Mouse (Mus musculus): Measurements from ENCODE around the gene Mettl24.
"Not testable (repeated sequence)": the region's sequence is repeated elsewhere in the genome, so short reads cannot be mapped to it uniquely, and the experiment has no call there.

Mettl24 gene

DNA sequence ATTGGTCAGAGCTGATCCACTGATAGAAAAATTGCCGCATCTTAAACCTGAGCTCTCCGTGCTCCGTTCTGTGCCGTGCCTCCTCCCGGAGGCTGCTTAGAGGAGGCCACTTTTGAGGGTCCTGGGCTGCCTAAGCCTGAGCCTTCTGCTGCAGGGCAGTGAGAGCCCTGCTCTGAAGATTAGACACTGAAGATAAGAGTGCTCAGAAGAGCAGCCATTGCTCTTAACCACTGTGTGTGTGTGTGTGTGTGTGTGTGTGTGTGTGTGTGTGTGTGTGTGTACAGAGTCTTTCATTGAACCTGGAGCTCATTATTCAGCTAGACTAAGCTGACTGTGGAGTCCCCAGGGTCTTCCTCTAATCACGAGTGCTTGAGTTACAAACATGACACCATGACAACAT lies 53.1 kb downstream of the Mettl24 start:
- in situ Hi-C loops (cut with MboI, MseI): no loop called here

DNA sequence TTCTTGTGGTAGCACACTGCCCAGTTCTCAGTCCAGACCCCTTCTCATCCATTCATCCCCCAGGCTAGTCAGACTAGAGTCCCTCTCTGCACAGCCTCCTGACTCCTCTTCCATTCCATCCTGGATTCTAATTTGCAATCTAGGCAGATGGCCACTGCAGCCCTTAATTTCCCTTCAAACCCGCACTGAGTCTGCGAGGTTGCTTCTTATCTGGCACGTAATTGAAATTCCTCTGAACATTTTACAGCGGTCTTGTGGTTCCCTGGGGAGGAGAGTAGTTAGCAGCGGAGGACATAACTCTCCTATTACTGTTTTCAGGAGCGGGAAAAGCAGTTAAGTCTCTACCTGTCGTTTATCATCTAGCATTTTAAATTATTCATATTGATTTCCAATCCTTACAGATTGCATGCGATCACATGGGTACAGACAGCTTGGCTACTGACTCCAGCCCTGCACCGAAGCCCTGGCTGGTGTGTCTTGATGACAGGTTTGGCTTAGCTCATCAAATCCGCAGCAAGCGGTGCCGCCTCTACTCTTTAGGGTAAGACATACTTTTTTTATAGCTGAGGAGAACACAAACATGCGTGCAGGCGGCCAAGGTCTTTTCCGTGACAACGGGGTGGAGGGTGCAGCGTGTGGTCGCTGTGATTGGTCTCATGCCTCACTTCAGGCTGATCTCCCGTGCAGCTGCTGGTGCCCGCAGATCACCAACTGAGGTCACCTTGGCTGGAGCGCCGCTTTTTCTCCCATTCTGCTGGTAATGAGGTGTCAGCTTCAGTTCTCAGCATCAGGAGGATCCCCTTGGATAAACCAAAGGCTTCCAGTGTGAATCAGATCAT lies 54.4 kb downstream of the Mettl24 start:
- in situ Hi-C loops (cut with MboI, MseI): no loop called here

DNA sequence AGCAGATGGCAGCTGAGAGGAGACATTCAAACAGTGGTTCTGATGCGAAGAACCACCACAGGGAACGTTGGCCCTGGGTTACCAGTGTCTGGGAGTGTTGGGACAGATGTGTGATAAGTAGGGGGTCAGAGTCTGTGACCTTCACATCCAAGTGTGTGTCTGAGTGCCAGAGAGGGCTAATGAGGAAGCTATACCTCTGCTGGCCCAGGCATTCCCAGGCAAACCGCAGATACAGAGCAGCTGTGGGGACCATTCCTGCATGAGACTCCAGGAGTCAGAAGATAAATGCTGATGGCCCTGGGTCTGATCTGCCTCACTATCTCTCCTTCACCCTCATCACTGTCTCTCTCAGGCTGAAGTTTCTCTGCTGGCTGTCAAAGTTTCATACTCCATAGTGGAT lies 57.6 kb downstream of the Mettl24 start:
- in situ Hi-C loops (cut with MboI, MseI): no loop called here

DNA sequence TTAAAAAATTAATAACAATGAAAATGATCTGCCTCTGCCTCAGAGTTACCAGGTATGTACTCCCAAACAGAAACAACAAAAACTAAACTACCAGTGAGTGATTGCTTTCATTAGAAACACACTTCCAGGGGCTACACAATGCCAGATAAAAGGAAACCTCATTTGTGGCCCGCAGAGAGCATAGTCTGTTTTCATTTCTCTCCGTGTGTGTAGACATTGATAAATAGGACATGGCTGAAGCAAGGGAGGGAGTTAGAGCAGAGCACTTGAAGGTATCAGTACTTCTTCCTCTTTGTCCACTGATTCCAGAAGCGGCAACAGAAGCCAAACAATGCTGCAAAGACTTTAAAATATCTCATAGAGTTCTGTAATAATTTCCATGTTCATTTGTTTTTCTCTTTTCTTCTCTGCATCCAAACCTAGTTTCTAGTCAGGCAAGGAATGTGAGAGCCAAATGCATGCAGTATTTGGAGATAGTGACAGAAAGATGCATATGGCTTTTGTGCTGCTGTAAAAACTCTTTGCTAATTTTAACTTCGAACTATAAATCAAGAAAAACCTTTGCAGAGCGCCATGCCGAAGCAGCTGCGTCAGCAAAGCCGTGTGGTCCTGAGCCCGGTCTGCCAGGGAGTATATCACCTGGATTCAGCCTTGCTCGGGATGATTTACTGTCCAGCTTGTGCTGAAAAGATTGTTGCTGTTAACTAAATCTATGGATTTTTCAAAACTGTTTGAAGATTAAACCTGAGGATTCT lies 67.4 kb downstream of the Mettl24 start:
- in situ Hi-C loops (cut with MboI, MseI): no loop called here

DNA sequence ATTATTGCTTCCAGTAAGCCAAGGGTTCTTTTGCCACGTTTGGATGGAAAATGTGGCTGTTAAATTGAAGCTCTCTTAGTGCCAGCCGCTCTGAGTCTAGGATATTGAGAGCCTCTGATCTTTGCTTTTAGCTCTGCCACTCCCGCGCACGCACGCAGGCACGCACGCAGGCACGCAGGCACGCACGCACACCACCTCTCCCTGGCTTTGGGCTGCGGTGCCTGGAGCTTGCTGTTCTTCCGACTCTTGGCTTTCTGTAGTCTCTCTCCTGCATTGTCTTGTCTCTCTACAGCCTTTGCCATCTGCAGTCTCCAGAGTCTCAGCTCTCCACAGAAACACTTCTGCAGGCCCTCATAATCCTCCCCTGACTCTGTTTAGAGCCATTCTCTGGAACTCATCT lies 68.1 kb downstream of the Mettl24 start:
- in situ Hi-C loops (cut with MboI, MseI): no loop called here

DNA sequence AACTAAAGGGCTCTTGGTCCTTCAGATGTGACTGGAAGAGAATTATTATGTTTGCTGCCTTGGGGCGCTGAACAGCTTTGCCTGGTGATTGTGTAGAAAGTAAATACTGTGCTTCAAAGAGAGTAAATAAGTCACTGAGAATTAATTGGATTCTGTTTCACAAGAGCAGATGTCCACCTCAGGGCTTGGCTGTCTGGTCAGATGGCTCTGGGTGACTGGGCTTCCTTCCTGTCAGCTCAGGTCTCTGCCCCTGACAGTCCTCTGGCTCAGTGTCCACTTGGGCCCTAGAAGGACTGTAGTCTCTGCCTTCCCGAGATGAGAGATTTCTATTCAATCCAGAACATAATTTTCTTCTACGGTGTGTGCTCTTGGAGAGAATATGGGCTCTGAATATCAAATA lies 70.0 kb downstream of the Mettl24 start:
- in situ Hi-C loops (cut with MboI, MseI): no loop called here

DNA sequence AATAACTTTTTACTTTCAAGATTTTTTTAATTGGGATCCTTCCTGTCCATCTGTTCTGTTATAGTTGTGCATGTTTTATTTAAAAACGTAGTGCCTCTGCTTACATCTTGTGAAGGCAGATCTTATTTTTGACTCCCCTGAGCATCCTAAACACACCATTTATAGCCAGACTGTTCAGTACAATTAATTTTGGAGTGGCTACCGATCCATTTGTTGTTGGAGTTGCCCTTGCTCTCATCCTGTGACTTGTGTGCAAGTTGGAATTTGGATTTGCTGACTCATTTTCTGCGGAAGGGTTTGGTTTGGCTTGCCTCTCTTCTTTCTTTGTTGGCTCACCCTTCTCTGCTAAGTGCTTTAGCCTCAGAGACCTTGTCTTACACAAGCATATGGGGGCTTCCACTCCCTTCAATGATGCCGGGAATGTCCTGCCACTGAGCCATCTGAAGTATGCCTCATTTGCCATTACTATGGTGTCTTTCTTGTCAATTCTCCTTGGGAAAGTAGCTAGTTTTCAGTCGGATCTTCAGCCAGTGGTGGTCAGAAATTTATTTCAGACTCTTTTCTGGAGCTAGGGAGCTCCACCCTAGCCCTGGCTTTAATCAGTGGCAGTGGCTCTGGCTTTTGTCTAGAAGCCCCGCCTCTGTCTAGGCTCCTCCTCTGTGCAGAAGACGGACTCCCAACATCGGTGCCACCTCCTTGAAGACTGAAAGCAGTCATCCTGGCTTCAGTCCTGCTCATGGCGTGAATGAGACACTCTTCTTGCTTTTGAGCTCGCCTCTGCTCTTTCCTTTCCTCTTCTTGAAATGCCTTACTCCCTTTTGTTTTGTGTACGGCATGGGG lies 75.3 kb downstream of the Mettl24 start:
- in situ Hi-C loops (cut with MboI, MseI): no loop called here

DNA sequence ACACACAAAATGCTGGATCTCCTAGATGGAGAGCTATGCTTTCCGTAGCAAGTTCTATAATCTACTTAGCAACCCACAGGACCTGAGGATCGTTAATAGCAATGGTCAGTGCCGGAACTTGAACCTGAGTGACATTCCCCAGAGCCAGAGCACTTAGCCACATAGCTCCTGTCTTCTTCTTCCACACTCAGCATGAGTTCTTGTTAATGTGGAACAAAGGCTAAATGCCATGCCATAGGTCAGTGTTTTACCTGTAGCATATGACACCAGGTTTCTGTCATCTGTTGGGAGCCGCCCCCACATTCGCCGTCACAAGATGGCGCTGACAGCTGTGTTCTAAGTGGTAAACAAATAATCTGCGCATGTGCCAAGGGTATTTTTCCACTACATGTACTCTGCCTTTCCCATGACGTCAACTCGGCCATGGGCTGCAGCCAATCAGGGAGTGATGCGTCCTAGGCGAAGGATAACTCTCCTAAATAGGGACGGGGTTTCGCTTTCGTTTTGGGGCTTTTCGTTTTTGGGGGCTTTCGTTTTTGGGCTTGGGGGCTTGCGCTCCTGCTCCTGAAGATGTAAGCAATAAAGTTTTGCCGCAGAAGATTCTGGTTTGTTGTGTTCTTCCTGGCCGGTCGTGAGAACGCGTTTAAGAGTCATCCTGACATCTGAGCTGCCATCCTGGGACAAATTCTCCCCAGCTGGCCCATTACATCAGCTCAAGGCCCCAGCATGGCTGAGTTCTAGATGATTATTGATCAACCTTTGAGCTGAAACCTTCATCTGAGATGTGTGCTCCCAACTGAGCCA lies 76.5 kb downstream of the Mettl24 start:
- in situ Hi-C loops (cut with MboI, MseI): not testable (repeated sequence)

DNA sequence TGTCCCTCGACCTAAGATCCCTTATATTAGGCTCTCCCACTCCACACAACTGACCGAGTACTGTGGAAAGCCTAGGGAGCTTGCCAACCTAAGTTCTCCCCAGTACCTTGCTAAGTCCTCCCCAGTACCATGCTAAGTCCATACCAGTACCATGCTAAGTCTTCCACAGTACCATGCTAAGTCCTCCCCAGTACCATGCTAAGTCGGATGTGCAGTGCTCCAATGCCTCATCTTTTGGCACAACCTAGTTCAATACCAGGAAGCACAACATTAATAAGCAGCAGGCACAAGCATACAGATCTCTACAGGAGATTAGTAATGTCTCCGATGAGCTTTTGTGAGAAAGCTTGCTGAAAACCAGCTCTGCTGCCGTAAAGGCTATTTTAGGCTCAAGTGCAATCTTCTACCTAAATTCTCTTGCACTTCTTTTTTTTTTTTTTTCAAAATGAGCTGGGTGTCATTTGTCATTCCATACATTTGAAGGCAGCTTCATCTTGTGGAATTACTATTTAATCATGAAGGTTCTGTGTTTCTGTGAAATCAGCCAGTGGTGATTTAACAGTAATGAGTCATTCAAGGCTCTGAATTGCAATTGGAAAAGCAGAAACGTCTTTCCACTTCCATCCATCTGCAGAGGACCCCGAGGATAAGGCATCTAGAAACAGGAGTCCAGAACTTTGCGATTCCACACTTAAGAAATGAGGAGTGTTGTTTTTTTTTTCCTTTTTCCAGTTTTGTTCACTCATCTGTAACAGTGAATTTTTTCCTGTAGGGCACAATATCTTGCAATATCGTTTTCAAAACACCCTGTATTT lies 77.3 kb downstream of the Mettl24 start:
- in situ Hi-C loops (cut with MboI, MseI): no loop called here

DNA sequence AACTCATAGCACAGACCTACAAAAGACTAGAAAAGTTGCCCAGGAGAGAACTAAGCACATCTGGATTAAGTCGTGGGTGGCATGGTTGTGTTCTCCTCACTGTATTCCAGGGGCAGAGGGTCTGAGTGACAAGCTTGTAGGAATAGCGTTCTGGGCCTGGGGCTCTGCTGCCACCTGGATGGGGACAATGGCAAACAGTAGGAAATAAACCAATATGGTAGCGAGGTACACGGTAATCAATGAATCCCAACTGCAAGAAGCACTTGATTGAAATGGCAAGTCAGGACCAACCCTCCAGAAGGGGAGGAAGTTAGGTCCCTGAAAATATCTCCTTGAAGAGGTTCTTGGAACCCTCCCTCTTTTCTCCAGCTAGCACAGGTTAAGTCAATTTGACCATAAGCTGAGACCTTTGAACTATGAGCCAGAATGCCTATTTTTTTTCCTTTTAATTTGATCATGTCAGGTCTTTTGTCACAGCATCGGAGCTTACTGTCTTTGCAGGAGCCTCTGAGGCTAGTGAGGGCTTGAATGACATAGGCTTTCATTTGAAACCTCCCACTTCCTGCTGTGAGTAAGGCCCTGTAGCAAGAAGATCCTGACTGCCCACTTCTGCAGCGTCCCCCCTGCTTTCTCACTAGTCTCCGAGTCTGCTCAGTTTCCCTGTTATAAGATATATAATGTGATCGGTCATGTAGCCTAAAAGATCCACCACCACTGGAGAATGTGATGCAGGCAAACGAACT lies 78.1 kb downstream of the Mettl24 start:
- in situ Hi-C loops (cut with MboI, MseI): no loop called here

DNA sequence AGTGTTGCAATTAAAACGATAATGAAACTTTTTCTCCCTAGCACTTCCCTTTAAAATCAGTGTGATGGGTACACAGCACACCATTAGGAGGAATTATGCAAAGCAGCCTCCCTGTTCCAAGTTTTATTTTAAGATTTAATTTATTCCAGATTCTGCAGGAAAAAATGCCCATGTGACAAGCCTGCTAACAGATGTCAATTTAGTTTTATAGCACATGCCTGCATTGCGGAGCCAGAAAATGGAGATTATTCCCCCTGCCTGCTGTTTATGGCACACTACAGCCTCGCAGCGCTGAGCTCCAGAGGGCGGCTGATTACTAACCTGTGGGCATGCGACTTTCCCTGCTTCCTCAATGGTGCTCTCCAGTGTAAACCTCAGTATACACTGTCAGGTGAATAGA lies 79.5 kb downstream of the Mettl24 start:
- in situ Hi-C loops (cut with MboI, MseI): no loop called here

DNA sequence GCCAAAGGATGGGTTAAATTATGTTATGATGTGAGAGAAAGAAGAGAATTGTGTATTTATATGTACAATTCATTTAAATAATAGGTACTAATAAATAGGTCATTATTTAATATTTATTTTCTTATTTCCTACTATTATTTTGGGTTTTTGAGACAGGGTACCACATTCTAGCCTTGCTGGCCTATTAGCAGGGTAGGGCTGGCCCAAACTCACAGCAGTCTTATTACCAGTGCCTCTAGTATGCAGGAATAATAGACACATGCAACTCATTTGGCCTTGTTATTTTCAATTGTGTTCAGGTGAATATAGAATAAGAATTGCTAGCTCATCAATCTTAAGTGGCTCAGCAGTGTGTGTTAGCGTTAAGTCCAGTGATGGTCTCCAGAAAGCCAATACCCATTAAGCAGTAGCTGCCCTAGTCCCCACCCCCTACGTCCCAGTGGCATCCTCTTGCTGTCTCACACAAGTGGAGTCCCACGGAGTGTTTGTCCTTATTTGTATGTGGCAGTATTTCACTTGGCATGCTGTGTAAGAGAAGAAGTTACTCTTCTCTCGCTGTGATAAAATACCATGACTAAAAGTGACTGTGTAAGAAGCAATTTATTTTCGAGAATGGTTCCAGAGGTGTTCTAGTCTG lies 80.1 kb downstream of the Mettl24 start:
- in situ Hi-C loops (cut with MboI, MseI): no loop called here

DNA sequence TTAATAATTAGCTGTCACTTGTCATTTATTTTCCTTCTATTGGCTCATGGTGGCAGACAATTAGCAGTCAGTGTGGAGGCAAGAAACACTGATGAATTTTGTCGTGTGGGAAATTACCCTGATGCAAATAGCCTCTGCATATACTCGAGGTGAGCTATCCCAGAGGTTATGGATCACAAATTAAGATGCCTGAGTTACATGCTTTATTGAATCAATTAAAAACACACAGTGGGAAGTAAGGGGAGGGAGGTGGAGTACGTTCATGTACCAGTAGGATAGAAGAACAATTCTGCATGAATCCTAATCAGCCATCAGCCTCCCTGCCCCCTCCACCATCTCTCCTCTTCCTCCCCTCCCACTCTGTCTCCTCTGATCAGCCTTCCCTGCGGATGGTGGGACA lies 89.2 kb downstream of the Mettl24 start:
- in situ Hi-C loops (cut with MboI, MseI): no loop called here

DNA sequence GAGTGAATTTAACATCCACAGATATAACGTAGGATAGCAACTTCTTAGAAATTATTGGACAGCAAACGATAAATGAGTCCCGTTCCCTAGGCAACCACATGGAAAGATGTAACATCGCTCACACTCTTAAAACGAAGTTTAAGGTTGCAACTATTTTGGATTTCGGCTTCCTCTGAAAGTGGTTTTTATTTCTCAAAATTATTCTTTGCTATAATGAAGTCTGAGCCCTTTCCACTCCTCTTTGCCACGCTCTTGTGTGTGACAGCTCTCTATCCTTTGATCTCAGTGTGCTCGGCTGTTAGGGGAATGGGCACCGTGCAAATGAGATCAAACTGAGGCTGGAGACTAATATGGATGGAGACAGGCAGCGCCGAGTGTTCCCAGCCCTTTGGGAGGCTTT lies 92.1 kb downstream of the Mettl24 start:
- in situ Hi-C loops (cut with MboI, MseI): no loop called here

DNA sequence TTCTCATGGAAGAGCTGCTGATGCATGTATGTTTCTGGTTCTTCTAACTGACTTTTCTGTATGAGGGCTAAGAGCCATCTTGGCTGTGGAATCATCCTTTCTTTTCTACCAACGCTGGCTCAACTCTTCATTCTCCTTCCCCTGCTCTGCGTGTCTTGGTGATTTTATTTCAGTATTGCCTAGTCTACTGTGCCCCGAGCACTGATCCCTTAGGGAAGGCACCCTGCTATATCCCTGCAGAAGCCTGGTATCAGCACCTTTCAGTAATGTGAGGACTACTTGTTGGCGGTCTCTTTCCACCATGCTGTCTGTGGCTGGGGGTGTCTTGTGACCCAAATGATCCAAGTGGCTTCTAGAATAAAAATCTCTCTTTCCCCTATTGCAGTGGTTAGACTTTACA lies 92.6 kb downstream of the Mettl24 start:
- in situ Hi-C loops (cut with MboI, MseI): no loop called here

DNA sequence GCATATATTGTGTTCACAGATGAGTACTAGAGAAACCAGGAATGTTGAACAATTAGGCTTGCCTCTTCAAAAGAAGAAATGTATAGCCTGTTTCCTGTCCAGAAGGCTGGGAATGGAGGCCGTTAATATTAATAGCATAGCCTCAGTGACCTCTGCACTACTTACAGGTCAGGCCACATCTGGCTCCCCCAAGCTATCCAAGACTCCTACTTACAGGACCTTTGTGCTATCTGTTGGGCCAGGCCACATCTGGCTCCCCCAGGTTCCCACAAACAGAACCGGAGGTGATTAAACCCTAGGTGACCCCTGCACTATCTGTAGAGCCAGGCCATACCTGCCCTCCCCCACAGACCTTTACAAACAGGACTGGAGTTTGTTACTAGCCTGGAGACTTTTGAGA lies 94.1 kb downstream of the Mettl24 start:
- in situ Hi-C loops (cut with MboI, MseI): no loop called here

DNA sequence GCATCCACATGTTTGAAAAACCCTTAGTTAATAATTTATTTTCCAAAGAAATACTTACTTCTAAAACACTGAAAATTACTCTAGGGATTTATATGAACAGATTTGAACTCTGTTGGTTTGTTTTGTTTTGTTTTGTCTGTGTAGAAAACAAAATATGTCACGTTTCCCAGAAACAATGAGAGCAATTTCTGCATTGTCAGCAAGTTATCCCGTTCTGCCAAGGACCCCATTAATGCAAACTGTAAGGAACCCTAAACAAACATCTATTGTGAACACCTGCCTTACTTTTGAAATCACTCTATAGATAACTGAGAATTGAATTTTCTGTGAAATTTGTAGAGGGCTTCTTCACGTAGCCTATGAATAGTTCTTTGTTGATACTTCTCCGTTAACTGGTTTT lies 95.4 kb downstream of the Mettl24 start:
- in situ Hi-C loops (cut with MboI, MseI): no loop called here

DNA sequence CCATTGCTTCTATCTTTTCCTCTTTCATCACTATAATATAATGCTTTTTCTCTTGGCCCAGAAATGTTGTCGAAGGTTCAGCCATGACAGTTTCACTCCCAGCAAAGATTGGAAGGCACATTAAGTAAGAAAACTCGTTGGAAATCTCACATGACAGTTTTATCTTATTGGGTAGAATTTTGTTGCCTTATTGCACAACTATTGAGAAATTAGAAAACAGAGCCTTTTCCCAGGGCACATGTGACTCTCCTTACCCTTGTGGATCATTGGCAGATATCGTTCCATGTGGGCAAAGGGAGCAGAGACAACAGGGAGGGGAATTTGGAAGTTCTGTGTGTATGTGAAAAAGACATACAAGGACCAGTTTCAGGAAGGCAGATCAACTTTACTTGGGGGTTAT lies 107.3 kb downstream of the Mettl24 start:
- in situ Hi-C loops (cut with MboI, MseI): no loop called here

DNA sequence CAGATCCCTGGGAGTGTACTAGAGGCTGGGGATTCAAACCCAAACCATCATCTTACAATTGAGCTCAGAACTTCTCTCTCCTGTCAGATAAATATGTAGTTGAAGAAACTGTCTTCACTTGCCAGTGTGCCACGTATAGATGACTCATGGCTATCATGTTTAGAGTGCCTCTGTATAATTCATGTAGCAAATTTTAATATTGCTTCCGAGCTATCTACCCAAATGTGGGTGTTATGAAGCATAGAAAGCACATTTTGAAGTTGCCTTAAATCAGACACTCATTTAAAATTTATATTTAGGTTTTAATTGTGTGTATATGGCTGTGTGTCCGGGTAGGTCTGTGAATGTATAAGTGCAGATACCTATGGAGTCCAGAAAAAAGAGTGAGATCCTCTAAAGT lies 109.0 kb downstream of the Mettl24 start:
- in situ Hi-C loops (cut with MboI, MseI): no loop called here

All from T-helper 1 cell (primary cell).